Mouse (Mus musculus) liver, embryonic 16.5 days (tissue): ENCODE results near the gene Ugt1a6b. TPM values are rescaled to one million over a fixed set of nuclear protein-coding genes. Genes with fewer than 3 reads are reported as not detected.

Experiments
- ATAC-seq: fragments of 200-750 bp; cut with Nextera tagmentation; 2 replicates; pipeline ENCODE4 v1.8.0; 2017; ENCODE audit warnings: low read depth, mild to moderate bottlenecking, moderate number of reproducible peaks, moderate library complexity
- H3K27ac ChIP-seq: fragments of 300-500 bp; sonication (generic); 2 replicates; pipeline ENCODE4 v1.5.1; 2014; ENCODE audit warnings: mild to moderate bottlenecking, low read length
- H3K27me3 ChIP-seq: fragments of 300-500 bp; sonication (generic); 2 replicates; pipeline ENCODE4 v1.6.1; 2014; ENCODE audit warnings: low read depth, low read length, mixed read lengths; ENCODE audit not compliant: control insufficient read depth, insufficient read depth
- H3K36me3 ChIP-seq: fragments of 300-500 bp; sonication (generic); 2 replicates; pipeline ENCODE4 v1.6.1; 2014; ENCODE audit warnings: mild to moderate bottlenecking; ENCODE audit not compliant: control insufficient read depth, insufficient read depth
- H3K4me1 ChIP-seq: fragments of 300-500 bp; sonication (generic); 2 replicates; pipeline ENCODE4 v1.6.1; 2014; ENCODE audit warnings: low read depth, low read length, mixed read lengths; ENCODE audit not compliant: control insufficient read depth
- H3K4me2 ChIP-seq: fragments of 300-500 bp; sonication (generic); 2 replicates; pipeline ENCODE4 v1.6.1; 2014; ENCODE audit warnings: low read depth, low read length, mixed read lengths
- H3K4me3 ChIP-seq: fragments of 300-500 bp; sonication (generic); 2 replicates; pipeline ENCODE4 v1.5.1; 2014; ENCODE audit warnings: low read depth, mild to moderate bottlenecking, low read length
- H3K9ac ChIP-seq: fragments of 300-500 bp; sonication (generic); 2 replicates; pipeline ENCODE4 v1.6.1; 2014; ENCODE audit warnings: low read depth, low read length
- H3K9me3 ChIP-seq: fragments of 300-500 bp; sonication (generic); replicated peaks from 2 replicates; pipeline ENCODE4 v1.6.1; 2016; ENCODE audit warnings: low read length; ENCODE audit not compliant: control insufficient read depth
- WGBS: fragments of 180-500 bp; shearing (Covaris S2); extraction: QIAGEN DNeasy Blood & Tissue Kit; methylation state at CpG from one replicate; pipeline ENCODE4 v1.1.7; 2014; ENCODE audit not compliant: insufficient replicate concordance; 5-methylcytosine and 5-hydroxymethylcytosine counted together
- polyA plus RNA-seq: library from polyadenylated mRNA; unstranded; fragments of >200 nt; fragmentation: Nextera tagmentation; extraction: Ambion mirVana; gene quantifications from 2 replicates; pipeline ENCODE4 v1.2.1, GENCODE M21; 2015

Ugt1a6b gene
- polyA plus RNA-seq, 1 experiment from 2014 or later, result 20.1 TPM

GRCm38 (mm10) chr1:88199996-88200395, 96.9 kb downstream of the Ugt1a6b start:
- no peaks in the 10 kb centered on the region for H3K27me3 ChIP-seq
- H3K9ac ChIP-seq, result no peak overlapping the region
- H3K9me3 ChIP-seq, result no peaks in the 10 kb centered on the region
- no peak overlapping the region for H3K27ac ChIP-seq
- no peak for ATAC-seq
- no peaks in the 10 kb centered on the region for H3K36me3 ChIP-seq
- no peak overlapping the region for H3K4me3 ChIP-seq
- H3K4me1 ChIP-seq, result no peaks in the 10 kb centered on the region; the same call in 1 of the 2 replicates
- H3K4me2 ChIP-seq, result no peak overlapping the region
- WGBS, result 59% methylated on average over 2 of the region's 2 CpGs

- Histone ChIP-seq H3K9me3 (no peaks in the 10 kb centered on the region), H3K4me3 (no peak within 1 kb of the TSS), H3K9ac (no peak within 1 kb of the TSS), H3K27me3 (no peaks in the 10 kb centered on the region), H3K4me1 (no peaks in the 10 kb centered on the region; the same call in 1 of the 2 replicates), H3K36me3 (no peaks in the 10 kb centered on the region), H3K4me2 (no peak within 1 kb of the TSS), H3K27ac (no peak within 1 kb of the TSS)
- WGBS, result 60% methylated on average over 7 of the region's 7 CpGs
- ATAC-seq, result no peak
Observed at GRCm38 (mm10) chr1:88200456-88200855, 97.4 kb downstream of the Ugt1a6b start, which contains the start of gene Ugt1a2. Gene Ugt1a2 (plus strand): TSS chr1:88200601.

- Histone ChIP-seq H3K9ac (peak within 1 kb of the TSS; percentile 77), H3K4me1 (peaks cover 18% of the 10 kb centered on the region), H3K36me3 (no peaks in the 10 kb centered on the region), H3K27ac (peak within 1 kb of the TSS; percentile 95), H3K4me2 (peak within 1 kb of the TSS; percentile 63), H3K27me3 (no peaks in the 10 kb centered on the region), H3K4me3 (peak within 1 kb of the TSS; percentile 67), H3K9me3 (no peaks in the 10 kb centered on the region)
- peak; percentile 86 for ATAC-seq
- 5% methylated on average over 62 of the region's 62 CpGs for WGBS
Observed at GRCm38 (mm10) chr1:88205294-88205922, 102.4 kb downstream of the Ugt1a6b start, which contains the start of gene Dnajb3. Gene Dnajb3 (minus strand): TSS chr1:88205782.

- WGBS, result 30% methylated on average over 2 of the region's 2 CpGs
- Histone ChIP-seq H3K36me3 (no peaks in the 10 kb centered on the region), H3K9ac (no peak overlapping the region), H3K4me2 (peak overlapping the region; percentile 49), H3K4me1 (peaks cover 18% of the 10 kb centered on the region), H3K9me3 (no peaks in the 10 kb centered on the region; the same call in 1 of the 2 replicates), H3K27ac (peak overlapping the region; percentile 95), H3K27me3 (no peaks in the 10 kb centered on the region), H3K4me3 (no peak overlapping the region)
- ATAC-seq, result peak; percentile 83
Observed at GRCm38 (mm10) chr1:88206843-88207479, 103.9 kb downstream of the Ugt1a6b start.

- no peaks in the 10 kb centered on the region for H3K27me3 ChIP-seq
- no peaks in the 10 kb centered on the region for H3K36me3 ChIP-seq
- H3K27ac ChIP-seq, result no peak within 1 kb of the TSS
- no peak within 1 kb of the TSS for H3K4me3 ChIP-seq
- H3K4me1 ChIP-seq, result peaks cover 10% of the 10 kb centered on the region
- no peak within 1 kb of the TSS for H3K4me2 ChIP-seq
- ATAC-seq, result no peak
- H3K9ac ChIP-seq, result no peak within 1 kb of the TSS
- H3K9me3 ChIP-seq, result peaks cover 19% of the 10 kb centered on the region
- WGBS, result 58% methylated on average over 8 of the region's 8 CpGs
Observed at GRCm38 (mm10) chr1:88211812-88212211, 108.8 kb downstream of the Ugt1a6b start, which contains the start of gene Ugt1a1. Gene Ugt1a1 (plus strand): TSS chr1:88211959.

- H3K4me2 ChIP-seq, result no peak overlapping the region
- H3K4me3 ChIP-seq, result no peak overlapping the region
- no peaks in the 10 kb centered on the region for H3K27me3 ChIP-seq
- no peak for ATAC-seq
- peaks cover 25% of the 10 kb centered on the region for H3K9me3 ChIP-seq
- 47% methylated on average over 8 of the region's 8 CpGs for WGBS
- H3K27ac ChIP-seq, result no peak overlapping the region
- H3K36me3 ChIP-seq, result no peaks in the 10 kb centered on the region
- no peak overlapping the region for H3K9ac ChIP-seq
- peaks cover 6% of the 10 kb centered on the region for H3K4me1 ChIP-seq
Observed at GRCm38 (mm10) chr1:88212341-88213045, 109.4 kb downstream of the Ugt1a6b start.

GRCm38 (mm10) chr1:88213061-88213460, 110.0 kb downstream of the Ugt1a6b start:
- H3K4me1 ChIP-seq, result no peaks in the 10 kb centered on the region; the same call in 1 of the 2 replicates
- H3K9me3 ChIP-seq, result peaks cover 26% of the 10 kb centered on the region
- no peaks in the 10 kb centered on the region for H3K27me3 ChIP-seq
- H3K4me2 ChIP-seq, result no peak overlapping the region
- 48% methylated on average over 1 of the region's 1 CpGs for WGBS
- no peak overlapping the region for H3K9ac ChIP-seq
- H3K4me3 ChIP-seq, result no peak overlapping the region
- no peaks in the 10 kb centered on the region for H3K36me3 ChIP-seq
- ATAC-seq, result no peak
- H3K27ac ChIP-seq, result no peak overlapping the region

- Histone ChIP-seq H3K4me1 (no peaks in the 10 kb centered on the region), H3K9me3 (peaks cover 26% of the 10 kb centered on the region), H3K27ac (no peak overlapping the region), H3K4me2 (no peak overlapping the region), H3K36me3 (no peaks in the 10 kb centered on the region), H3K27me3 (no peaks in the 10 kb centered on the region), H3K9ac (no peak overlapping the region), H3K4me3 (no peak overlapping the region)
- 0 out of 2 replicates have a peak, but pooled peaks have one; percentile 5 for ATAC-seq
- 55% methylated on average over 2 of the region's 2 CpGs for WGBS
Observed at GRCm38 (mm10) chr1:88213766-88214461, 110.9 kb downstream of the Ugt1a6b start.
